Mouse (Mus musculus) E14TG2a.4 (cell line): Measurements from ENCODE around the gene Tubg2.
A peak's percentile ranks its signal among the peaks of the same experiment; 100 is the strongest.

Experiments used
- H3K27me3 ChIP-seq: 2 replicates; pipeline ENCODE4 v1.6.1; 2014; ENCODE audit warnings: low read length, control low read depth; ENCODE audit not compliant: insufficient read depth
- H3K36me3 ChIP-seq: 2 replicates; pipeline ENCODE4 v1.6.1; 2014; ENCODE audit warnings: low read length, control low read depth; ENCODE audit not compliant: insufficient read depth
- H3K4me1 ChIP-seq: replicated peaks from 2 replicates; pipeline ENCODE4 v1.6.1; 2014; ENCODE audit warnings: low read depth, low read length, control low read depth
- H3K4me3 ChIP-seq: replicated peaks from 2 replicates; pipeline ENCODE4 v1.5.1; 2014; ENCODE audit warnings: mild to moderate bottlenecking, low read length
- H3K9me3 ChIP-seq: 2 replicates; pipeline ENCODE4 v1.6.1; 2014; ENCODE audit warnings: low read length, control low read depth
- CTCF ChIP-seq: conservative IDR thresholded peaks from 2 replicates; pipeline ENCODE4 v1.5.1; 2014; ENCODE audit warnings: low read length
- NANOG ChIP-seq: IDR thresholded peaks from 2 replicates; pipeline ENCODE4 v1.6.1; 2014; ENCODE audit warnings: borderline replicate concordance, low read length, mixed read lengths
- POU5F1 ChIP-seq: IDR thresholded peaks from 2 replicates; pipeline ENCODE4 v1.6.1; 2014; ENCODE audit warnings: low read length, borderline replicate concordance

Gene Tubg2

DNA sequence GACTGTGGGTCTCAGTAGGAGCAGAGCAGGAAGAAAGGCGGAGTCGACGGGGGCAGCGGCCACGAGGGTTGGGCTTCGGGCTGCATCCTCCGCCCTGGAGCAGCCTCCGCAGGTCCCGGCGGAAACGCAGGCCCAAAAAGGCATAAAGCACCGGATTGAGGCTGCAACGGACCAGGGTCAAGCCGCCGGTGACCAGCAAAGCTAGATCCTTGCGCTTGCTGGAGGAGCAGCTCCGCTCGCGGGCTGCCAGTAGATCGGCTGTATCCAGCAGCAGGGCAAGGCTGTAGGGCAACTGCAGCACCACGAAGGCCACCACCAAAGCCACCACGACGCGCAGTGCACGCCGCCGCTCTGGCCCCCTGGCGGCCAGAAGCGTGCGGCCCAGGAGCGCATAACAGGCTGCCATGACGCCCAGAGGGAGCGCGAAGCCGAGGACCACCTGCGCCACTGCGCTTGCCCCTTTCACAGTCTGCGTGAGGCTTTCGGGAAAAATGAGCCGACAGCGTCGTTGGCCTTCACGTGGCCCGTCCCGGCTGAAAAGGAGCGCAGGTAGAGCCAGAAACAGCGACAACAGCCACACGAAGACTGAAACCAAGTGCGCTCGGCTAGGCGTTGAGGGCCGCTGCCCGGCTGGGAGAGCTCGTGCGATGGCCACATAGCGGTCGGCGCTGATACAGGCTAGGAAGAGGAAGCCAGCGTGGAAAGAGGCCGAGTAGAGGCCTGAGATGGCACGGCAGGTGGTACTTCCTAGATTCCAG is 18.1 kb downstream of the Tubg2 start:
- no peak for TF ChIP-seq NANOG
- 0 out of 2 replicates have a peak, but pooled peaks have one; percentile 11 for TF ChIP-seq CTCF
- Histone ChIP-seq H3K4me3 (peak overlapping the region; percentile 62), H3K4me1 (peaks cover 84% of the 10 kb centered on the region), H3K27me3 (peaks cover 91% of the 10 kb centered on the region), H3K36me3 (no peaks in the 10 kb centered on the region), H3K9me3 (no peaks in the 10 kb centered on the region)

DNA sequence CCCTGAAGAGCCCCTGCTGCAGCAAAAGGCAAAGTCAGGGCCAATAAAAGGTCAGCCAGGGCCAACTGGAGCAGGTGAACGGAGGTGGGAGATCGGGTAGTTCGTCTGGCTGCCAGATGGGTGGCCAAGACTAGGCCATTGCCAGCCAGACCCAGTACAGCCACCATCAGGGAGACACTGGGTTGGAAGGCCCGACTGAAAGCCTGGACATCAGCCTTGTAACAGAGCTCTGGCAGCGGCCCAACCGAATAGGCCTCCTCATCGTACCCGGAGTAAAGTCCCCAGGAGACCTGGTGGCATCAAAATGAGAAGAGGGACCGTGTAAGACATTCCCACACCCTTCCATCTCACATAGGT is 18.7 kb downstream of the Tubg2 start:
- no peaks in the 10 kb centered on the region for H3K36me3 ChIP-seq
- peaks cover 91% of the 10 kb centered on the region for H3K27me3 ChIP-seq
- TF ChIP-seq CTCF, result no peak
- TF ChIP-seq NANOG, result no peak
- TF ChIP-seq POU5F1, result no peak
- H3K4me1 ChIP-seq, result peaks cover 87% of the 10 kb centered on the region
- peak overlapping the region; percentile 62 for H3K4me3 ChIP-seq
- H3K9me3 ChIP-seq, result no peaks in the 10 kb centered on the region

DNA sequence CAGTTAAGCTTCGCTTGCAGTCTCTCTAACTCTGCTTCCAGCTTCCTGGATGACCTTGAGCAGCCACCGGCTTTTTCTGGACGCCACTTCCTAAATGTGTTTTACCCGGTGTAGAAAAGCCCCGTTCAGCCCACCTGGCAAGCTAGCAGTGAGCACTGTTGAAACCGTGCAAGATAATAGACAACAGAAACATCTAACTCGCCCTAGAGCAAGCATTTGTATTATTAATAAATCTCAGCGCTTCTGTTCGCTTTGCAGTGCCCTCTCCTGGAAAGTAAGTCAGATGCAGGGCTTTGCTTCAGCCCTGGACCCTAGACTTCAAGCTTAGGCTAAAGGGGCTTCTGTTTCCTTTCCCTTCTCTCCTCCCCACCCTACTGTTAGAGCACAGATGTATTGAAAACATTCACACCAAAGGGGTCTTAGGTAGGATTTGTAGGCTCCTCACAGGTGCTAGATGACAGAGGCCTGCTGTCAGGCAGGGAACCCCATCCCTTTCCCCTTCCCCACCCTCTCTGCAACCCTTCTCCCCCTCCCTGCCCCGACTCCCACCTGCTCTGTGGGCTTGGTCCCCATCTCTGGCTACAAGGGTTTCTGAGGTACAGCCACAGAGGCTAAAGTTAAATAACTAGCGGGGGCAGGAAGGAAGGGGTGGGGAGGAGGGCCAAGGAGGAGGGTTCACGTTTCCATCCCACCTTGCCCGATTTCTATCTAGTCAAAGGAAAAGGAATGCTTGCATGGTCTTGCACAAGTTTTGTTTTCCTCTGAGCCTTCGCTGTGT is 19.3 kb downstream of the Tubg2 start, which contains the start of gene Ccr10:
TSS of gene Ccr10 (minus strand) at position 593 of the 778 bp plus-strand sequence.
- H3K36me3 ChIP-seq, result no peaks in the 10 kb centered on the region
- H3K4me3 ChIP-seq, result peak within 1 kb of the TSS; percentile 62
- H3K9me3 ChIP-seq, result no peaks in the 10 kb centered on the region
- peaks cover 89% of the 10 kb centered on the region for H3K27me3 ChIP-seq
- H3K4me1 ChIP-seq, result peaks cover 82% of the 10 kb centered on the region
- no peak for TF ChIP-seq NANOG
- TF ChIP-seq CTCF, result no peak; the same call in 1 of the 2 replicates
- TF ChIP-seq POU5F1, result no peak

DNA sequence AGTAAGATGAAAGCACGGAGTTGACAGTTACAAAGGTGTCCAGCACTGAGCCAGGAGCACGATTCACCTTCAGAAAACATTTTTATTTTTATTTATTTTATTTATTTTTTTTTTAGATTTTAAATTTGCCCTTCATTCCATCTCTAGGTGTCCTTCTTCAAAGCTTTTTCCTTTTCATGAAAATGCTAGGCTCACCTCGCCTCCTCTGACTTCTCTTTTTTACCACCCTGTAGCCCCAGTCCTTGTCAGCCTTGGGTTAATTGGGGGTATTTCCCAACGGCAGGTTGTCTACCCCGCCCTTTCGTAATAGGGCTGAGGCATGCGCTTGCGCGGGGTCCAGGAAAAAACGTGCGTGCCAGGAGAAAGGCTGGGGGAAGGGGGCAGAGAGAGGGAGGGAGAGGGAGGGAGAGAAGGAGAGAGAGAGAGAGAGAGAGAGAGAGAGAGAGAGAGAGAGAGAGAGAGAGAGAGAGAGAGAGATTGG is 20.0 kb downstream of the Tubg2 start:
- peaks cover 80% of the 10 kb centered on the region for H3K4me1 ChIP-seq
- TF ChIP-seq CTCF, result no peak
- no peak for TF ChIP-seq NANOG
- H3K4me3 ChIP-seq, result peak overlapping the region; percentile 60; the same call in 1 of the 2 replicates
- no peaks in the 10 kb centered on the region for H3K9me3 ChIP-seq
- H3K36me3 ChIP-seq, result no peaks in the 10 kb centered on the region
- peaks cover 83% of the 10 kb centered on the region for H3K27me3 ChIP-seq

DNA sequence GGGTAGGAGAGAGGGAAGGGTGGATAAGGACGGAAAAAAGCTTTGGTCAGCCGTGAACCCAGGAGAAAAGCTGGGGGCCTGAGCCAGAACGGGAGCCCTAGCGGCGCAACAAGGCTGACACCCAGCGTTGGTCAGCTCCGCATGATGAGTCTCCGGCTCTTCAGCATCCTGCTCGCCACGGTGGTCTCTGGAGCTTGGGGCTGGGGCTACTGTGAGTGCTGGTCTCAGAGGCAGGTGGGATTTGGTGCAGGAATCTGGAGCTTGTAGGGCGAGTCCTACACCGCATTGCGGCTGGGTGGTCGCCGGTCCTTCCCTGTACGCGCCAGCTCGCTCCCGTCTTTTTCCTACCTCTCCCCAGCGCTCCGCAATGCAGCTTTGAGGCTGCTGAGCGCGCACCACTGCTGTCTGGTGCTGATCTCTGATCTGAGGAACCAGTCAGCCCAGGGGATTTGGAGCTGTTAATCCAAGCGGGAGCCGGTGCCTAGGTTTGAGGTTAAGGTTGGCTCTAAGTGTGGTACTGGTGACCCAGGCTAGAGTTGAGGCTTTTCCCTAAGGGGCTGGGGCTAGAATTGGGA is 20.5 kb downstream of the Tubg2 start:
- TF ChIP-seq CTCF, result 0 out of 2 replicates have a peak, but pooled peaks have one; percentile 2
- TF ChIP-seq NANOG, result no peak
- no peak for TF ChIP-seq POU5F1
- peaks cover 79% of the 10 kb centered on the region for H3K4me1 ChIP-seq
- H3K27me3 ChIP-seq, result peaks cover 79% of the 10 kb centered on the region

DNA sequence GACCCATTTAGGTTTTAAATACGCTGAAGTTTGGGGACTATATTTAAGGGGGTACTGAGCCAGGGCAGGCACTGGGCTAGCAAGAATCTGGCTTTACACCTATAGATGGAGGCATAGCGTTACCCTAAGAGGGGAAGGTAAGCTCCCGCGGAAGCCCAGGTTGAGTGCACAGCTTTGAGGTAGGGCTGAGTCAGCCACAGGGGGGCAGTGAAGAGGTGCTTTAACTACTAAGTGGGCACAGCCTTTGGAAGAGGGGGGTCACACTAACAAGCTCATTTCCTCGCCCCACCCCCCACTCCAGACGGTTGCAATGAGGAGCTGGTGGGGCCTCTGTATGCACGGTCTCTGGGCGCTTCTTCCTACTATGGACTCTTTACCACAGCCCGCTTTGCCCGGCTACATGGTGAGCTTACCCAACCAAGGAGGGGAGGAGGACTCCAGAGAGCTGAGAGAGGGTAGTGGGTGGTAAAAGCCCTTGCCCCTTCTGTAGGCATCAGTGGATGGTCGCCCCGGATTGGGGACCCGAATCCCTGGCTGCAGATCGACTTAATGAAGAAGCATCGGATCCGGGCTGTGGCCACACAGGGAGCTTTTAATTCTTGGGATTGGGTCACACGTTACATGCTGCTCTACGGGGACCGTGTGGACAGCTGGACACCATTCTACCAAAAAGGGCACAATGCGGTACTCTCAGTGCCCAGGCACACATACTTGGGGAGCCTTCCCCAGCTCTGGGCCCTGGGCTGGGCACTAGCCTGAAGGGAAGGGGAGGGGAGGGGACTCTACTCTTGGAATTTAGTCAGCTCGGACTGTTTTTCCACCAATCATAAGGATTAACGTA is 21.4 kb downstream of the Tubg2 start:
- TF ChIP-seq CTCF, result peak; percentile 39
- no peak for TF ChIP-seq NANOG
- TF ChIP-seq POU5F1, result no peak
- H3K4me3 ChIP-seq, result 0 out of 2 replicates have a peak overlapping the region, but pooled peaks have one; percentile 60
- H3K27me3 ChIP-seq, result peaks cover 84% of the 10 kb centered on the region
- H3K36me3 ChIP-seq, result no peaks in the 10 kb centered on the region
- H3K9me3 ChIP-seq, result no peaks in the 10 kb centered on the region
- H3K4me1 ChIP-seq, result peaks cover 73% of the 10 kb centered on the region

More for the DNA sequence above, 20.5 kb downstream of the Tubg2 start:
- Histone ChIP-seq H3K36me3 (no peaks in the 10 kb centered on the region), H3K9me3 (no peaks in the 10 kb centered on the region), H3K4me3 (peak overlapping the region; percentile 60)

DNA sequence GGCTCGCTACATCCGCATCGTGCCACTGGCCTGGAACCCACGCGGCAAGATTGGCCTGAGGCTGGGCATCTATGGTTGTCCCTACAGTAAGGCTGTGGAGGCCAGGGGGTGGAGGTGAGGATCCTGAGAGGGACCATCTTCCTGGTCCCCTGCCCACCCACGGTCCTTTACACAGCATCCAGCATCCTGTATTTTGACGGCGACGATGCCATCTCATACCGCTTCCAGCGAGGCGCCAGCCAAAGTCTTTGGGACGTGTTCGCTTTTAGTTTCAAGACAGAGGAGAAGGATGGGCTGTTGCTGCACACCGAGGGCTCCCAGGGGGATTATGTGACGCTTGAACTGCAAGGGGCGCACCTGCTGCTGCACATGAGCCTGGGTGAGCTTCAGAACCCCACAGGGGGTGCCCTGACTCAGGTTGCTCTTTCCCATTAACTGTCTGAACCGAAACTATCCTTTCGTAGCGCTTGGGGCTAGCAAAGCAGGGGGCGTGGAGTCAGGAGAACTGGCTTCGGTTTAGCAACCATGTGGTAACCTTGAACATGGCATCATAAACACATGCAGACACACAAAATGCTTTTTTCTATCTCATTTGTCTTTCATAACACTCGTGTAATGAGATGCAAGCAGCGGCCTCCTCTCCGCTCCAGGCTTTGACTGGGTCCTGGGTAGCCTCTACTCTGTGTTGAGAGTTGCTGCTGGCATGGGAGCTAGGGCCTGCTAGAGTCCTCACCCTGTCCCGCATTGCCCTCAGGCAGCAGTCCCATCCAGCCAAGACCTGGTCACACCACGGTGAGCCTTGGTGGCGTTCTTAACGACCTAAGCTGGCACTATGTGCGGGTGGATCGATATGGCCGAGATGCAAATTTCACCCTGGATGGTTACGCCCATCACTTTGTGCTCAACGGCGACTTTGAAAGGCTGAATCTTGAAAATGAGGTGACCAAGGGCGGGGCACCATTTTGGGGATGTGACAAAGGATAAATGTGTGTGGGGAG is 22.7 kb downstream of the Tubg2 start:
- TF ChIP-seq POU5F1, result no peak
- TF ChIP-seq CTCF, result no peak
- TF ChIP-seq NANOG, result no peak
- peaks cover 62% of the 10 kb centered on the region for H3K4me1 ChIP-seq
- H3K9me3 ChIP-seq, result no peaks in the 10 kb centered on the region
- no peaks in the 10 kb centered on the region for H3K36me3 ChIP-seq
- peaks cover 84% of the 10 kb centered on the region for H3K27me3 ChIP-seq
- H3K4me3 ChIP-seq, result 0 out of 2 replicates have a peak overlapping the region, but pooled peaks have one; percentile 41
